Mouse (Mus musculus) bone marrow macrophage, adult 2 months (primary cell): ENCODE results near the gene Prkcz. TPM values are rescaled to one million over a fixed set of nuclear protein-coding genes. Genes with fewer than 3 reads are reported as not detected.

Experiments used
- H3K27ac ChIP-seq: 2 replicates; pipeline ENCODE4 v1.5.1; 2012; ENCODE audit warnings: low read depth, low read length; ENCODE audit not compliant: insufficient read depth
- H3K4me1 ChIP-seq: 2 replicates; pipeline ENCODE4 v1.6.1; 2012; ENCODE audit warnings: low read length; ENCODE audit not compliant: control insufficient read depth, insufficient read depth
- H3K4me3 ChIP-seq: 2 replicates; pipeline ENCODE4 v1.5.1; 2012; ENCODE audit warnings: mild to moderate bottlenecking, low read length, moderate library complexity; ENCODE audit not compliant: insufficient read depth
- CTCF ChIP-seq: IDR thresholded peaks from 2 replicates; pipeline ENCODE4 v1.5.1; 2012; ENCODE audit warnings: low read depth, mild to moderate bottlenecking, low read length, moderate library complexity
- POLR2A ChIP-seq: IDR thresholded peaks from 2 replicates; pipeline ENCODE4 v1.6.1; 2012; ENCODE audit warnings: mild to moderate bottlenecking, low read depth, low read length, borderline replicate concordance
- polyA plus RNA-seq: library from polyadenylated mRNA; stranded (reverse); fragments of >200 nt; gene quantifications from 2 replicates; pipeline ENCODE4 v1.2.4, GENCODE M21; 2012; ENCODE audit not compliant: missing spikeins, insufficient read depth, insufficient read length

The Prkcz gene
- polyA plus RNA-seq, 1 experiment = not detected

- Histone ChIP-seq H3K27ac (no peak overlapping the region), H3K4me3 (no peak overlapping the region), H3K4me1 (peaks cover 43% of the 10 kb centered on the region)
- TF ChIP-seq POLR2A (no peak), CTCF (no peak)
Observed at GRCm38 (mm10) chr4:155215773-155216630, 145.2 kb downstream of the Prkcz start.

DNA sequence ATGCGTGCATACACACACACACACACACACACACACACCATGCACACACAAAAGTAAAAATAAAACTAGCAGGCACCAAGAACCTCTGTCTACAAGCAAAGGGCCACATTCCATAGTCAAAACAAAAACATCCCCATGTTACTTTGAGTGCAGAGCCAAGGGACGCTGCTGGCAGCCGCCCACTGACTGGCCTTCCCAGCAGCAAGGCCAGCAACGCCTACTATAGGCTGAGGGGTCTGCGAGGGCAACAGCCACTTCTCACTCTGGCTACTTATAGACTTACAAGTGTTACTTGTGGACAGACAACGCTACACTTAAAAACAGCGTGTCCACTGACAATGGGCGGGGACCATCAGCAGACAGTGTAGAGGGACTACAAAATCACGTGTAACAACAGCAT, 146.0 kb downstream of the Prkcz start:
- TF ChIP-seq CTCF = no peak
- no peak for TF ChIP-seq POLR2A
- Histone ChIP-seq H3K4me3 (no peak overlapping the region), H3K27ac (no peak overlapping the region), H3K4me1 (peaks cover 43% of the 10 kb centered on the region)

DNA sequence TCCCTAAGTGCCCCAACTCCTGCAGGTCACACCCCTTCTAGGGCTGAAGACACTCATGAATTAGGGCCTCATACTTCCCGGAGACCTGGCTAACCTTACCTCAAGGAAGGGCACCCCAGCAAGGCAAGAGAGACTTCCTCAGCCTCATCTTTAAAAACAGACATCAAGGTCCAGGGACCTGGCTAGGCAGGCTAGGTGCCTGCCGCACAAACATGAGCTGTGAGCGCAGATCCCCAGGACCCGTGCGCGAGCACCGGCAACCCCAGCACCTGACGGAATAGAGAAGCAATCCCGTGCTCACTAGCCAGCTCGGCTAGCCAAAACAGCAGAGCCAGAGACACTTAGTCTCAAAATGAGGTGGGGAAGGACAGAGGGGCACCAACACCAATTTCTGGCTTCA, 146.4 kb downstream of the Prkcz start:
- H3K27ac ChIP-seq = no peak overlapping the region
- TF ChIP-seq POLR2A (no peak), CTCF (no peak)
- peaks cover 43% of the 10 kb centered on the region for H3K4me1 ChIP-seq
- H3K4me3 ChIP-seq = no peak overlapping the region

DNA sequence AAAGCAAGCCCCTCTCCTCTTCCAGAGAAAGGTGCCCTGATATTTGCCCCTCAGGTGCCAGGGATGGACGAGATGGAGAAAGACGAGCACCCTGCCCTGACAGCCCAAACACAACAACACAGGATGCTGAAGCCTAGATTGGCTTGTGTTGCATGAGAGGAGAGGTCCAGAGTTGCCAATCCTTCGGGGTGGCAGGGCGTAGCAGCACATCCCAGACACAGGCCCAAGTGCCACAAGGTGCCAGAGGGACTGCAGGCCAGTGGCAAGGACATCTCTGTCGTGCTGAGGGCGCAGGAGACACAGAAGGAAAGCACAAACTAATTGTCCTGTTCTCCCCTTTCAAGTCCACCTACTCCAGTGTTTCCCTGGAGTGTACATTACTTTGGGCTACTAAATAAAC, 147.0 kb downstream of the Prkcz start:
- no peak overlapping the region for H3K27ac ChIP-seq
- TF ChIP-seq POLR2A (no peak), CTCF (no peak)
- peaks cover 37% of the 10 kb centered on the region for H3K4me1 ChIP-seq

DNA sequence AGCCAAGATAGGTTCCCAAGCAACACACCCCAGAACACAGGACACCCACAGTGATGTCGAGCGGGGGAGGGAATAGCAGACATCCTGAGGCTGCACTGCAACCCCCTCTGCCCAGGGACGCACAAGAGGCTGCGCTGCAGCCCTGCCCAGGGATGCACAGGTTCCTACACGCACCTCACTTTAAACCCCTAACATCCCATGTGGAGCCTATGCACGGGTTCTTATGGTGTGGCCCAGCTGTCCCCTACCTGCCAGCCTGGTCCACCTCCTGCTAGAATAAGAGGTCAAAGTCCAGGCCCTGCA, 147.5 kb downstream of the Prkcz start:
- Histone ChIP-seq H3K4me3 (no peak overlapping the region), H3K4me1 (peaks cover 33% of the 10 kb centered on the region), H3K27ac (no peak overlapping the region)
- TF ChIP-seq POLR2A = no peak
- TF ChIP-seq CTCF = no peak

More for the DNA sequence above, 147.0 kb downstream of the Prkcz start:
- no peak overlapping the region for H3K4me3 ChIP-seq

DNA sequence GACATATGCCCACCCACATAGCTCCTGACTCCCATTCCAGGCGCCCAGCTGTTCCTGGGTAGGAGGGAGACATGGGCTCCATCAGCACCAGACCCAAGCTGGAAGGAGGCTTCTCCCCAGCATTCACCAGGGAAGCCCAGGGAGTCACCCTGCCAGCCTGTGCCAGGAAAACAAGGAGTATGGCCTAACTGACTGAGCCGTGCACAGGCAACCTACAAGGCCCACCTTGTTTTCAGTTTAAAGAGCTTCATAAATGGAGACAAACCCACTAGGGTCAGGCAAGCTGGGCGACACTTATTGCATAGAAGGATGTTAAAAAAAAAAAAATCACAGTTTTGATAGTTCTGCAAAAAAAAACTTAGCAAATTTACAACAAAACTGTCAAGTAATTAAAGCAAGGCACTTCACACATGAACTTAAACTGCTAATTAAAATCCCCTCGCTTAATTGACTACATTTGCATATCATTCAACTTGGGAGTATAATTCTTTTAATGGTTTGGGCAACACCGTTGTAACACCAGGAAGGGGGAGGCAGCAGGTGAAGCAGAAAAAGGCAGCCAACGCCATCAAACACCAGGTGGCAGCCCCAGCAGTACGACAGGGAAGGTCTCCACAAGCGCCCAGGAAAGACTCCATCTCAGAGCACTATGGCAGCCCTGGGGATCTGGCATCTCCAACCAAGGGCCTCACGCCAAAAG, 148.0 kb downstream of the Prkcz start:
- H3K4me1 ChIP-seq = peaks cover 32% of the 10 kb centered on the region
- H3K27ac ChIP-seq = no peak overlapping the region
- H3K4me3 ChIP-seq = no peak overlapping the region
- TF ChIP-seq POLR2A (no peak), CTCF (no peak)

Other genes starting within 250 kb of the Prkcz start
- 61.1 and 63.9 TPM in 2 replicates for gene Ski, start 138.8 kb downstream of the Prkcz start, polyA plus RNA-seq
- gene Faap20, start 111.6 kb downstream of the Prkcz start, polyA plus RNA-seq = 27.9 and 28.1 TPM in 2 replicates
- gene Gabrd, start 36.8 kb upstream of the Prkcz start, polyA plus RNA-seq = 0.28 TPM in 1 of 2 replicates, not detected in the other
- 0.67 and 0.68 TPM in 2 replicates for gene Cfap74, start 47.8 kb upstream of the Prkcz start, polyA plus RNA-seq
- not detected in 2 replicates for gene Tmem52, start 107.8 kb upstream of the Prkcz start, polyA plus RNA-seq
- 383 and 389 TPM in 2 replicates for gene Gnb1, start 130.0 kb upstream of the Prkcz start, polyA plus RNA-seq
- gene Nadk, start 201.0 kb upstream of the Prkcz start, polyA plus RNA-seq = 342 and 382 TPM in 2 replicates
- 11.2 and 11.4 TPM in 2 replicates for gene Slc35e2, start 240.1 kb upstream of the Prkcz start, polyA plus RNA-seq